Mouse (Mus musculus) embryonic facial prominence, embryonic 11.5 days (tissue): ENCODE measurements around the gene Ston2. TPM values are rescaled to one million over a fixed set of nuclear protein-coding genes. Genes with fewer than 3 reads are reported as not detected.
"Not testable (repeated sequence)": the region's sequence is repeated elsewhere in the genome, so short reads cannot be mapped to it uniquely, and the experiment has no call there.

ENCODE experiments used
- ATAC-seq: fragments of 200-750 bp; cut with Nextera tagmentation; replicated peaks from 2 replicates; pipeline ENCODE4 v1.8.0; 2017; ENCODE audit warnings: low read depth; ENCODE audit not compliant: insufficient number of reproducible peaks, low FRiP score, low TSS enrichment
- DNase-seq: peaks from one replicate; pipeline ENCODE4 v3.0.0-alpha.2; 2015; ENCODE audit warnings: low spot score
- H3K27ac ChIP-seq: fragments of 300-500 bp; sonication (generic); replicated peaks from 2 replicates; pipeline ENCODE4 v1.5.1; 2014; ENCODE audit warnings: mild to moderate bottlenecking, low read depth, low read length, control low read depth
- H3K27me3 ChIP-seq: fragments of 300-500 bp; sonication (generic); 2 replicates; pipeline ENCODE4 v1.6.1; 2014; ENCODE audit warnings: mild to moderate bottlenecking, low read length, moderate library complexity, mixed read lengths; ENCODE audit not compliant: control insufficient read depth, insufficient read depth
- H3K36me3 ChIP-seq: fragments of 300-500 bp; sonication (generic); replicated peaks from 2 replicates; pipeline ENCODE4 v1.6.1; 2014; ENCODE audit warnings: low read depth, mild to moderate bottlenecking, low read length, moderate library complexity, mixed read lengths; ENCODE audit not compliant: control insufficient read depth, insufficient read depth
- H3K4me1 ChIP-seq: fragments of 300-500 bp; sonication (generic); 2 replicates; pipeline ENCODE4 v1.6.1; 2014; ENCODE audit warnings: low read length, mixed read lengths; ENCODE audit not compliant: control insufficient read depth, insufficient read depth
- H3K4me2 ChIP-seq: fragments of 300-500 bp; sonication (generic); 2 replicates; pipeline ENCODE4 v1.6.1; 2014; ENCODE audit warnings: low read depth, mild to moderate bottlenecking, control low read depth, low read length, moderate library complexity
- H3K4me3 ChIP-seq: fragments of 300-500 bp; sonication (generic); 2 replicates; pipeline ENCODE4 v1.5.1; 2014; ENCODE audit warnings: low read depth, low read length, control low read depth
- H3K9ac ChIP-seq: fragments of 300-500 bp; sonication (generic); replicated peaks from 2 replicates; pipeline ENCODE4 v1.6.1; 2014; ENCODE audit warnings: mild to moderate bottlenecking, control low read depth, low read length
- H3K9me3 ChIP-seq: fragments of 300-500 bp; sonication (generic); replicated peaks from 2 replicates; pipeline ENCODE4 v1.6.1; 2016; ENCODE audit warnings: mild to moderate bottlenecking, low read length, inconsistent platforms, mixed read lengths; ENCODE audit not compliant: control insufficient read depth
- WGBS: fragments of 180-500 bp; shearing (Covaris S2); extraction: QIAGEN DNeasy Blood & Tissue Kit; methylation state at CpG from one replicate; pipeline ENCODE4 v1.1.7; 2014; 5-methylcytosine and 5-hydroxymethylcytosine counted together
- microRNA-seq: library from miRNA; unstranded; fragments of <30 nt; microRNA quantifications from one replicate; pipeline ENCODE4, GENCODE M21; 2016; ENCODE audit warnings: borderline number of aligned reads
- polyA plus RNA-seq: library from polyadenylated mRNA; unstranded; fragments of >200 nt; fragmentation: Nextera tagmentation; extraction: Ambion mirVana; gene quantifications from 2 replicates; pipeline ENCODE4 v1.2.1, GENCODE M21; 2014

Gene Ston2
- polyA plus RNA-seq, 1 experiment from 2014 or later = 5.4 TPM

DNA sequence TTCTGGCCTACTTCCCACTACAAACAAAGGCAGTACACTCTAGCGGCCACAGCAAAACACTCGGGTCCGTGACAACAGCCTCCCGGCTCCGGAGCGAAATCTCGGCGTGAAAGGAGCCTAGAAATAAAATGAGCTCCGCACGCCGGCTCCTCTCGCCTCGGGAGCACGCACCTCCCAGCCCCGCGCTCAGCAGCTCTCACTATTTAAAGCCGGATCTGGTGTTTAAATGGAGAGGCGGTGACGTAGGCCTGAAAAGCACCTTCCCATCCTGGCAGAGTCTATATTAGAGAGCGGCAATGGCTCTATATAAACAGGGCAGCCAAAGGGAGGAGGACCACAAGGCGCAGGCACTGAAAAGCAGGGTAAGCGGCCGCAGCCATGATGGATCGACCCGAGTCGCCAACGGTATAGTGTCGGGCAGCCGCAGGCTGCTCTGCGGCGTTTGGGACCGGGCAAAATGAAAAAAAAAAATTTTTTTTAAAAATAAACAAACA, 200.0 kb downstream of the Ston2 start:
- peak; percentile 91 for ATAC-seq

DNA sequence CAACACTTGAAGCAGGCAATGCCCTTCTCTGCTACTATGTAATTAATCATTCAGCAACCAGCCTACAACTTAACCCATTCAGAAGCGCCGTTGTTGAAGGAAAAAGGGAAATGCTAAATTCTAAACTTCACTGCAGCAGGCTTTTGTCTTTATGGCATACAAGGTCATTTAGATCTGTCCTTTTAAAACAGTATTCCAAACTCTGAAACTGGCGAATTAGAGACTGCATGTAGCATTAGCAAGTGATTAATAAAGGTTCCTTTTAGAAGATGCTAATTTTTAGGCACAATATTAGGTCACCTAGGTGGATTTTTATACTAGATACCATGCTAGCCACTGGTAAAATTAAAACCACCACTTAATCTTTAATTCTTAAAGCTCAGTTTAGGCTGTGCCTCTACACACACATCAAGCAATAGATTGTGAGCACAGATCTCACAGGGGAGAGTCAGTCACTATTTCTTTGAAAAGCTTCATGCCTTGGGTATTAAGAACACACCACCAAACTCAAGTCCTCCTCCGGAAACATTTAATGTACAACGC, 200.6 kb downstream of the Ston2 start:
- DNase-seq (peak; percentile 14), ATAC-seq (no peak)
- H3K4me3 ChIP-seq = peak overlapping the region; percentile 96
- H3K9ac ChIP-seq = peak overlapping the region; percentile 100
- no peaks in the 10 kb centered on the region; the same call in 1 of the 2 replicates for H3K4me1 ChIP-seq
- H3K4me2 ChIP-seq = peak overlapping the region; percentile 41
- H3K9me3 ChIP-seq = no peaks in the 10 kb centered on the region
- H3K27me3 ChIP-seq = no peaks in the 10 kb centered on the region
- 26% methylated on average over 5 of the region's 5 CpGs for whole genome bisulfite sequencing
- peaks cover 5% of the 10 kb centered on the region for H3K36me3 ChIP-seq
- 0 out of 2 replicates have a peak overlapping the region, but pooled peaks have one; percentile 100 for H3K27ac ChIP-seq

More for the DNA sequence above, 200.0 kb downstream of the Ston2 start:
- H3K36me3 ChIP-seq = peaks cover 5% of the 10 kb centered on the region
- no peaks in the 10 kb centered on the region for H3K9me3 ChIP-seq
- DNase-seq = peak; percentile 96
- peak overlapping the region; percentile 96 for H3K4me3 ChIP-seq
- no peaks in the 10 kb centered on the region for H3K27me3 ChIP-seq
- under 1% methylated on average over 32 of the region's 32 CpGs for WGBS
- H3K4me2 ChIP-seq = peak overlapping the region; percentile 41
- no peaks in the 10 kb centered on the region; the same call in 1 of the 2 replicates for H3K4me1 ChIP-seq
- H3K27ac ChIP-seq = peak overlapping the region; percentile 100; the same call in 1 of the 2 replicates
- peak overlapping the region; percentile 100 for H3K9ac ChIP-seq

DNA sequence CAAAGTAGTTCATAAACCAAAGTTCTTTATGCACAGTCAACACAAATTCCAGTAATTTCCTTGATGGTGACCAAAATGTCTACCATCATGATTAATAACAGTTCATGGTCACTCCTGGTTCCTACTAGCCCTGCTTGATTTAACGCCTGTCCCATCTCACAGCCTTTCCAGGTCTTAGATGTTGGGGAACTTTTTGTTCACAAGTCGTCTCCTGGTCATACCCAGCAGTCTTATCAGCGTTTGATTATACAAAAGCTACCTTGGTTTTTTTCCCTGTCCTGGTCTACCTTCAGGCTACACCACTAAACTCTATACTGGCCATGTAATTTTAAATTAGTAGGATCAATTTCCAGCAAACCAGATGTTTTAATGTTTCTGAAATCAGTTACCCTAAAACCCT, 201.1 kb downstream of the Ston2 start:
- WGBS = 56% methylated on average over 3 of the region's 3 CpGs
- H3K9me3 ChIP-seq = no peaks in the 10 kb centered on the region
- DNase-seq (no peak), ATAC-seq (no peak)
- no peaks in the 10 kb centered on the region for H3K27me3 ChIP-seq
- no peaks in the 10 kb centered on the region; the same call in 1 of the 2 replicates for H3K4me1 ChIP-seq
- H3K27ac ChIP-seq = no peak overlapping the region
- H3K36me3 ChIP-seq = peaks cover 5% of the 10 kb centered on the region
- H3K4me2 ChIP-seq = peak overlapping the region; percentile 41
- H3K9ac ChIP-seq = no peak overlapping the region
- peak overlapping the region; percentile 96 for H3K4me3 ChIP-seq

DNA sequence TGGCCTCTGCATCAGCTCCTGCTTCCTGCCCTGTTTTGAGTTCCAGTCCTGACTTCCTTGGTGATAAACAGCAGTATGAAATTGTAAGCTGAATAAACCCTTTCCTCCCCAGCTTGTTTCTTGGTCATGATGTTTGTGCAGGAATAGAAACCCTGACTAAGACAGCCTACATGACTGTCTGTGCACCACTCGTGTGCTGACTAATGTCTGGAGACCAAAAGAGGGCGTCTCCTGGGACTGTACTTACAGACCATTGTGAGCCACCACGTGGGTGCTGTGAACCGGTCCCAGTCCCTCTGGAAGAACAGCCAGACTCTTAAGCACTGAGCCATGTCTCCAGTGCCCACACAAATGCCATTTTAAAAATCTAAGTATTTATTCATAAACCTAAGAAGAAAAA, 202.4 kb downstream of the Ston2 start:
- WGBS = 94% methylated on average over 4 of the region's 4 CpGs
- H3K4me3 ChIP-seq, H3K27me3 ChIP-seq, H3K4me1 ChIP-seq, H3K4me2 ChIP-seq, DNase-seq, H3K27ac ChIP-seq, ATAC-seq, H3K9me3 ChIP-seq, H3K9ac ChIP-seq, H3K36me3 ChIP-seq: not testable (repeated sequence)

DNA sequence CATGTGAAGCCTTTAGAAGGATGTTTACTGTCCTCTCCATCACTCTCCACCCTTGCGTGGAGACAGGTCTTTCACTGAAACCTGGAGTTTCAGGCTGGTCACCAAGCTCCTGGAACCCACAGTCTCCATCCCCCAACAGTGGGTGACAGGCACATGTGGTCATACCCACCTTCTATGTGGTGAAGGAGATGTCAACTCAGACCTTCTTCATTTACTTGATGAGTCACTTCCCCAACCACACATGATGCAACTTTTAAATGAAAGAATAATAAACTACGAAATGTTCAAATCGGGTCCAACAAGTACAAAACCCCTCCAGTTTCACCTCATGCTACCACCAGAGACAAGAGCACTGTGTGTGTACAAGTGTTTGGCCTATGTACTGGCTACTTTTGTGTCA, 203.0 kb downstream of the Ston2 start:
- ATAC-seq = no peak
- H3K4me2 ChIP-seq = no peak overlapping the region
- WGBS = 94% methylated on average over 3 of the region's 3 CpGs

DNA sequence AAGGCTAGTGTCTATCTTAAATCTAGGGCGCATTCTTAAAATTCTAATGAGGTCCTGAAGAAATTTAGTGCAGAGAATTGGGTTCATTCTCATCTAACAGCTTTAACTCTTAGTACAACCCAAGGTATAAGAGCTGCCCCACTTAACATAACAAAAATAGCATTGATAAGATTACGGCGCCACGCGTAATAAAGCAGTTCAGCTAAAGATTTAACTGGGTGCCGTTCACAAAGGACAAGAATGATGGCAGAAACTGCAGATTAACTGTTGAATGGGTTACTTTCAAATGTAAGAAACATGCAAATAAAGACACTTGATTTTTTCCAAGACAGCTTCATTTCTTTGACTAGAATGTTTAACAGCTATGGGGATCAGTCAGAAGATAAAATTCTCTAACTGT, 204.8 kb downstream of the Ston2 start:
- Histone ChIP-seq H3K4me2 (no peak overlapping the region), H3K27me3 (no peaks in the 10 kb centered on the region), H3K9ac (no peak overlapping the region), H3K9me3 (no peaks in the 10 kb centered on the region), H3K4me3 (no peak overlapping the region), H3K27ac (no peak overlapping the region), H3K36me3 (peaks cover 5% of the 10 kb centered on the region), H3K4me1 (no peaks in the 10 kb centered on the region)
- ATAC-seq (no peak), DNase-seq (no peak)
- WGBS = 89% methylated on average over 6 of the region's 6 CpGs

More for the DNA sequence above, 203.0 kb downstream of the Ston2 start:
- Histone ChIP-seq H3K4me3 (no peak overlapping the region), H3K36me3 (peaks cover 5% of the 10 kb centered on the region), H3K4me1 (no peaks in the 10 kb centered on the region), H3K9me3 (no peaks in the 10 kb centered on the region), H3K9ac (no peak overlapping the region), H3K27me3 (no peaks in the 10 kb centered on the region), H3K27ac (no peak overlapping the region)
- no peak for DNase-seq

Small RNAs within 50 kb of the gene (microRNA-seq; reads per million reads assigned to microRNA genes)
- gene Gm22015 = not detected

Other genes with a start within 250 kb of the Ston2 start
- gene Gtf2a1, start 197.9 kb downstream of the Ston2 start, polyA plus RNA-seq = 46.3 and 48.5 TPM in 2 replicates
- 68.8 and 69.8 TPM in 2 replicates for gene Sel1l, start 60.8 kb upstream of the Ston2 start, polyA plus RNA-seq